In the genomic region with DNA sequence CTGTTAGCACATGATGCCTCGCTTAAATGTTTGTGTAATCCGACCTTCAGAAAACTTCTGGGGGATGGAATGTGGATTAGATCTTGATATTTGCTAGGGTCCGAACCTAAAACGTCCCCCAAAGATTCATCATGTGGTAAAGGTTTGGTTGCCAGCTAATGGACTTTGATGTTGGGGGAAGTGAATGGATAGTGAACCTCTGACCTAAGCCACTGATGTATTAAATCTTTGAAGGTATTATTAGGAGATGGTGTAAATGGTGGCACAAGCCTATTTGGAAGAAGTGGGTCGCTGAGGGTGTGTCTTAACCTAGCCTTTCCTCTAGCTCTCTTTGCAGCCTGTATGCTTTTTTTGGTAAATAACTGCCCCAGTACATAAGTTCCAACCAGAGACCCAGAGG, we compare ENCODE assay signal across 10 mouse cellular contexts. TPM values are rescaled to one million over a fixed set of nuclear protein-coding genes. Genes with fewer than 3 reads are reported as not detected.
DNase-seq lines count a peak whose midpoint lies in the region; ATAC-seq lines count a peak whose summit lies in the region.
"Had no signal": no experiment of that assay in that cellular context is flagged by ENCODE, and none has a peak within 500 bp of the region (broad histone marks: within the 10 kb centered on the region; RNA-seq: fewer than 3 reads in every experiment).

No protein-coding gene starts in this region.

- DNase-seq in lung, postnatal 10 days: no peak
- peak; percentile 30 to 36 for DNase-seq in kidney, postnatal 36 days
- no peak for DNase-seq in gastrocnemius, postnatal 36 days
- DNase-seq in natural killer cell, adult 2 months (ENCODE audit: low spot score in 2 of 2): no peak
- DNase-seq in spleen, postnatal 36 days (ENCODE audit: low spot score in 2 of 2): no peak
- DNase-seq: adrenal gland, postnatal 14 days; thymus, adult 2 months had no signal

- H3K4me2 ChIP-seq in lung, embryonic 15.5 days: peak overlapping the region; percentile 88
- peak overlapping the region; percentile 80; the same call in 1 of the 2 replicates for H3K4me2 ChIP-seq in forebrain, embryonic 13.5 days
- H3K4me2 ChIP-seq in neural tube, embryonic 14.5 days (ENCODE audit: low read depth, low read length): peak overlapping the region; percentile 73

- H3K36me3 ChIP-seq in lung, embryonic 15.5 days: no peaks in the 10 kb centered on the region
- no peaks in the 10 kb centered on the region for H3K36me3 ChIP-seq in forebrain, embryonic 13.5 days (ENCODE audit: poor library complexity, severe bottlenecking)
- no peaks in the 10 kb centered on the region for H3K36me3 ChIP-seq in neural tube, embryonic 14.5 days (ENCODE audit: control insufficient read depth, insufficient read depth, low read length)

- no peaks in the 10 kb centered on the region for H3K27me3 ChIP-seq in lung, embryonic 15.5 days
- H3K27me3 ChIP-seq in forebrain, embryonic 13.5 days: peaks cover 15% of the 10 kb centered on the region
- H3K27me3 ChIP-seq in neural tube, embryonic 14.5 days (ENCODE audit: control insufficient read depth, insufficient read depth, low read length): no peaks in the 10 kb centered on the region

- H3K4me1 ChIP-seq in lung, embryonic 15.5 days: peaks cover 14% of the 10 kb centered on the region
- peaks cover 14% of the 10 kb centered on the region for H3K4me1 ChIP-seq in forebrain, embryonic 13.5 days
- peaks cover 10% of the 10 kb centered on the region; the same call in 1 of the 2 replicates for H3K4me1 ChIP-seq in neural tube, embryonic 14.5 days (ENCODE audit: control insufficient read depth, insufficient read depth, low read length)

- no peak overlapping the region for H3K27ac ChIP-seq in lung, embryonic 15.5 days
- no peak overlapping the region for H3K27ac ChIP-seq in forebrain, embryonic 13.5 days
- H3K27ac ChIP-seq in neural tube, embryonic 14.5 days (ENCODE audit: low read depth, low read length): no peak overlapping the region

- H3K9ac ChIP-seq in lung, embryonic 15.5 days: peak overlapping the region; percentile 90
- no peak overlapping the region for H3K9ac ChIP-seq in forebrain, embryonic 13.5 days
- H3K9ac ChIP-seq in neural tube, embryonic 14.5 days (replicated peaks; ENCODE audit: low read depth, low read length): no peak overlapping the region

- intact Hi-C loops in gastrocnemius, postnatal 36 days (cut with DNase I): no loop called here

- no peak for ATAC-seq in lung, embryonic 15.5 days (ENCODE audit: borderline replicate concordance, extremely low read depth, low FRiP score, low TSS enrichment)
- ATAC-seq in forebrain, embryonic 13.5 days: no peak
- no peak for ATAC-seq in neural tube, embryonic 14.5 days (ENCODE audit: low read depth)

- H3K4me3 ChIP-seq in lung, embryonic 15.5 days: peak overlapping the region; percentile 88
- H3K4me3 ChIP-seq in forebrain, embryonic 13.5 days: peak overlapping the region; percentile 87; the same call in 1 of the 2 replicates
- H3K4me3 ChIP-seq in neural tube, embryonic 14.5 days (ENCODE audit: low read depth, low read length): peak overlapping the region; percentile 93; the same call in 1 of the 2 replicates

- no peaks in the 10 kb centered on the region for H3K9me3 ChIP-seq in lung, embryonic 15.5 days
- H3K9me3 ChIP-seq in forebrain, embryonic 13.5 days (replicated peaks): no peaks in the 10 kb centered on the region
- no peaks in the 10 kb centered on the region for H3K9me3 ChIP-seq in neural tube, embryonic 14.5 days (ENCODE audit: control insufficient read depth, low read length)

- 18% methylated on average over 5 of the region's 5 CpGs for whole genome bisulfite sequencing in lung, embryonic 15.5 days
- 39% methylated on average over 5 of the region's 5 CpGs for WGBS in forebrain, embryonic 13.5 days
- WGBS in neural tube, embryonic 14.5 days: 38% methylated on average over 5 of the region's 5 CpGs

RNA-seq across cellular contexts. Expression of gene Slc35a3, which starts 0.4 kb away (rescaled TPM):
- polyA plus RNA-seq in lung, embryonic 15.5 days (2015; fragmentation: Nextera tagmentation; extraction: Ambion mirVana): 13.2 and 13.3 TPM in 2 replicates
- polyA plus RNA-seq in forebrain, embryonic 13.5 days (2015; fragmentation: Nextera tagmentation; extraction: Ambion mirVana): 5.3 and 6.0 TPM in 2 replicates
- polyA plus RNA-seq in neural tube, embryonic 14.5 days (2014; fragmentation: Nextera tagmentation; extraction: Ambion mirVana): 10.5 and 11.7 TPM in 2 replicates
- total RNA-seq in gastrocnemius, postnatal 36 days (2021): 1 to 10 TPM; 5.6 to 7.1 TPM

RNA-seq across cellular contexts. Expression of gene Gm43191, which starts 32.0 kb away (rescaled TPM):
- polyA plus RNA-seq in lung, embryonic 15.5 days (2015; fragmentation: Nextera tagmentation; extraction: Ambion mirVana): not detected in 2 replicates
- polyA plus RNA-seq in forebrain, embryonic 13.5 days (2015; fragmentation: Nextera tagmentation; extraction: Ambion mirVana): 0.33 TPM in 1 of 2 replicates, not detected in the other
- polyA plus RNA-seq in neural tube, embryonic 14.5 days (2014; fragmentation: Nextera tagmentation; extraction: Ambion mirVana): not detected in 2 replicates
- not detected for total RNA-seq in gastrocnemius, postnatal 36 days (2021)
- total RNA-seq: adrenal gland, postnatal 14 days had no signal
- polyA plus RNA-seq: thymus, adult 2 months had no signal

RNA-seq across cellular contexts. Expression of gene Mfsd14a, which starts 50.6 kb away (rescaled TPM):
- 86.0 TPM in 2 replicates for polyA plus RNA-seq in lung, embryonic 15.5 days (2015; fragmentation: Nextera tagmentation; extraction: Ambion mirVana)
- 68.5 and 72.6 TPM in 2 replicates for polyA plus RNA-seq in forebrain, embryonic 13.5 days (2015; fragmentation: Nextera tagmentation; extraction: Ambion mirVana)
- polyA plus RNA-seq in neural tube, embryonic 14.5 days (2014; fragmentation: Nextera tagmentation; extraction: Ambion mirVana): 70.7 and 72.4 TPM in 2 replicates
- 10 to 100 TPM; 10.2 to 11.0 TPM for total RNA-seq in gastrocnemius, postnatal 36 days (2021)

Comparison
In these comparisons a context has a peak if more than half of its experiments do, and no peak if none do; other contexts are left out.
1. DNase-seq: peak in kidney, postnatal 36 days (2 of 2); none in lung, postnatal 10 days (single experiment), gastrocnemius, postnatal 36 days (0 of 2), natural killer cell, adult 2 months (0 of 2) and spleen, postnatal 36 days (0 of 2).
2. Peak in every context shown above with its lines, with median percentiles within 50 percentile points of each other: H3K4me2 ChIP-seq and H3K4me3 ChIP-seq.